Mouse (Mus musculus) left cerebral cortex, postnatal 4 days (tissue): Measurements from ENCODE around the gene Ring1. TPM values are rescaled to one million over a fixed set of nuclear protein-coding genes. Genes with fewer than 3 reads are reported as not detected.

ENCODE experiments used
- DNase-seq: peaks from one replicate; pipeline ENCODE4 v3.0.0-alpha.2; 2022
- intact Hi-C: fragments of 180-260 bp; cut with DNase I; formaldehyde crosslinking; loops from one replicate; pipeline ENCODE4 v1.15.1; 2025
- total RNA-seq, 2 experiments: library from RNA; stranded (reverse); gene quantifications; 2 replicates each; pipeline ENCODE4 v1.2.3; 2021

The Ring1 gene
- 10 to 100 TPM; 23.6 to 28.2 TPM for total RNA-seq

- intact Hi-C loops = loop anchor here (5.0 kb wide), 1 partner anchor 67 kb away; the partner anchor contains the start of genes Rps18 and Vps52
- DNase-seq = peak; percentile 92
Measured at GRCm38 (mm10) chr17:34024317-34024821, at the start of gene Ring1. Gene Ring1 (minus strand): TSS chr17:34024680.

DNA sequence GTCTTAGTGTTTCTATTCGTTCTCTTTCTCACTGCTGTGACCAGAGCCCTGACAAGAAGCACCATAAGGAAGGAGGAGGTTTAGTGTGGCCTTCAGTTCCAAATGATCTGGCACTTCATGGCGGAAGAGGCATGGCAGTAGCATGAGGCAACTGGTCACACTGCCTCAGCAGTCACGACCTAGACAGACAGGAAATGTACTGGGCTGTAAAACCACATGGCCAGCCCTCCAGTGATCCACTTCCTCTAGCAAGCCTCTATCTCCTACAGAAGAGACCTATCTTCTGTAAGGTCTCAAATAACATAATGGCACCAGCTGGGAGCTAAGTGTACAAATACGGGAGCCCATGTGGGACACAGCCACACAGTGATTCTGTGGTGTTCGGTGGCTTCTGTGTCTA lies 47.6 kb upstream of the Ring1 start:
- intact Hi-C loops = no loop called here
- no peak for DNase-seq

DNA sequence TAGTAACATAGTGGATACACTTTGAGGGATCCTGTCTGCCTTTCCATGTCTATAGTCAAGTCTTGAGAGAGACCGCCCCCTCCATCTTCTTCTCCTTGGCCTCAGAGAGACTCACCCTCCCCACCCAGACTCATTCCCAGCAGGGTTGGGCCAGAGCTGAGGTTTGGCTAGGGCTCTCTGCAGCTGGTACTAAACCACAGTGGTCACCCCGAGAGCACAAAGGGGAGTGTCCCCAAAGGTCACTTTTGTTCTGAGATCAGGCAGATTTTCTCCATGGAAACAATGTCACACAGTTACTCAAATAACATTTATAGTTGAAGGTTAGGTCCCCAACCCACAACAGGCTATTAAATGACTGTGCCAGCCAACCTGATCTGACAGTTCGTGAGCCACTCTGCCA lies 44.4 kb upstream of the Ring1 start:
- intact Hi-C loops = no loop called here

DNA sequence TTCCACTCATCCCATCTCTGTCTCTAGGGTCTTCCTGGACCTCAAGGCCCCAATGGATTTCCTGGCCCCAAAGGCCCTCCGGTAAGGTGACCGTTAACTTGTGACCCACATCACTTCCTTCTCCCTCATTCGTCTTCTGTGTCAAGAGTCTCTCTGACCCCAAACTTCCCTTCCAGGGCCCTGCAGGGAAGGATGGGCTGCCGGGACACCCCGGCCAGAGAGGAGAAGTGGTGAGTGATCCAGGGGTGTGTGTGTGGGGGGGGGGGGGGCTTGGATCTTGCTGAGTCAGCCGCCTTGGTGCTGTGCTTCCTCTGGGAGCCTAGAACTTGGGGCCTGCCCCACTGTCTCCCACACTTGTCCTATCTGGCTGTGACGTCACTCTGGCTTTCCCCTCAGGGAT lies 32.7 kb upstream of the Ring1 start:
- DNase-seq = no peak
- intact Hi-C loops = no loop called here

More for the DNA sequence above, 44.4 kb upstream of the Ring1 start:
- DNase-seq = no peak

- intact Hi-C loops = no loop called here
- DNase-seq = no peak
Measured at GRCm38 (mm10) chr17:34047404-34048050, 23.0 kb upstream of the Ring1 start.

DNA sequence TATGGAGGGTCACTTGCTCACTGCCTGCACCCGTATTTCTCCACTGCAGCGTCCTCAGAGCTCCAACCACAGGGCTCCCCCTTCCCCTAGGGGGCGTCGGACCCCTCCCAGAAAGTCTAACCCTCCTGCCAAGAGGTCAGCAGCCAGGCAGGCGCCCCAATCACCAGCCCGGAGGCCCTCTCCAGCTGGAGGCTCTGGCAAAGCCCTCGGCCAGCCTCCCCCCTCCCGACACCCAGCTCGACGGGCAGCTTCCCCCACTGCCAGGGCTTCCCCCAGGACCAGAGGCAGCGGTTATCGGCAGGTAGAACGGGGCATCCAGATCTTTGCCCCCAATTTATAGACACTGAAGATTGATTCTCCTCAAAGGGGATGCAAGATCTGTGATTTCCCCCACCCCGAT lies 21.5 kb upstream of the Ring1 start:
- intact Hi-C loops = no loop called here
- DNase-seq = no peak

- intact Hi-C loops = loop anchor here (5.0 kb wide), 1 partner anchor 77 kb away; the partner anchor contains the start of gene H2-DMa
Measured at GRCm38 (mm10) chr17:34039562-34040450, 15.3 kb upstream of the Ring1 start.

DNA sequence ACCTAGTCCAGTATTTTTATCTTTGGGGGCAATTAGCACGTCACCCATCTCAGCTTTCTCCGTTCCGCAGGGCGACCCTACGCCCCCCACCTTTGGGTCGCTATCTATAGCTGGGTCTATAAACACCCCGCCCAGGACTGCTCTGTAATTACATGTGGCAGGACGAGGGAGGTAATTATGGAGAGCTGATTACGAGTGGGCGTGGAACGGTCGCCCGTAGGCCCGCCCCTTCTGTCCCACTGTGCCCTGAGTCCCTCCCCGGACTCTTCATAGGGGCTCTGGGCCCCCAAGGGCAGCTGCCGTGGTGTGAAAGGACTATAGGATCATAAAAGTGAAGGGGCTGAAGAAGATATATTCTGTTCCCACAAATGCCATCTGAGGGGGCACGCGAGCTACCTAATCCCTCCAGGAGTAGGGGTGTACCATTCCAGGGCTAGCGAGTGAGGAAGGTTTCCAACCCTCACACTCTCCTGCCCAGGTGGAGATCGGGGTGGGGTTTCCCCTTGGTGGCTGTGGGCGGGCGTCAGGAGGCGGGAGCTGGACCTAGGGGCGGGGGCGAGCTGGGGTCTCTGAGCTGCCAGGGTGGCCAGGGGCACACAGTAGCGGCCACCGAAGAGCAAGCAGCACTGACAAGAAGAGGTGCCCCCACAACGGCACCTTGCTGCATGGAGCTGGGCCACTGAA lies 14.5 kb upstream of the Ring1 start, which contains the start of gene Col11a2:
Col11a2 (plus strand) TSS at position 560 of the 684 bp plus-strand sequence.
- intact Hi-C loops = loop anchor here (5.0 kb wide), 1 partner anchor 78 kb away; the partner anchor contains the start of gene H2-DMa
- no peak for DNase-seq

More at GRCm38 (mm10) chr17:34039562-34040450, 15.3 kb upstream of the Ring1 start:
- peak; percentile 59 for DNase-seq

GRCm38 (mm10) chr17:34038440-34038839 lies 14.0 kb upstream of the Ring1 start:
- DNase-seq = peak; percentile 63
- intact Hi-C loops = loop anchor here (5.0 kb wide), 1 partner anchor 79 kb away; the partner anchor contains the start of gene H2-DMa

DNA sequence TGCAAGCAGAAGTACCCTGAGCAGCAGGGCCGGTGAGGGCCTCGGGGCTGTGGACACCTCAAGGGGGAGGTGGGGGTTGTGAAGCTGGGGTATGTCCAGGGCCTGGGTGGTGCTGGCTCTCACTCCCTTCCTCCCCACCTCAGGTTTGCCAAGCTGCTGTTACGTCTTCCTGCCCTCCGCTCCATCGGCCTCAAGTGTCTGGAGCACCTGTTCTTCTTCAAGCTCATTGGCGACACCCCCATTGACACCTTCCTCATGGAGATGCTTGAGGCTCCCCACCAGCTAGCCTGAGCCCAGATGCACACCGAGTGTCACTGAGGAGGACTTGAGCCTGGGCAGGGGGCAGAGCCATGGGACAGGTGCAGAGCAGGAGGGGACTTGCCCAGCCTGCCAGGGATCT lies 12.8 kb upstream of the Ring1 start:
- intact Hi-C loops = loop anchor here (5.0 kb wide), 1 partner anchor 80 kb away; the partner anchor contains the start of gene H2-DMa
- DNase-seq = no peak

GRCm38 (mm10) chr17:34036647-34037046 lies 12.2 kb upstream of the Ring1 start:
- intact Hi-C loops = loop anchor here (5.0 kb wide), 1 partner anchor 81 kb away; the partner anchor contains the start of gene H2-DMa
- no peak for DNase-seq

- no peak for DNase-seq
Measured at GRCm38 (mm10) chr17:34035517-34035916, 11.0 kb upstream of the Ring1 start.

DNA sequence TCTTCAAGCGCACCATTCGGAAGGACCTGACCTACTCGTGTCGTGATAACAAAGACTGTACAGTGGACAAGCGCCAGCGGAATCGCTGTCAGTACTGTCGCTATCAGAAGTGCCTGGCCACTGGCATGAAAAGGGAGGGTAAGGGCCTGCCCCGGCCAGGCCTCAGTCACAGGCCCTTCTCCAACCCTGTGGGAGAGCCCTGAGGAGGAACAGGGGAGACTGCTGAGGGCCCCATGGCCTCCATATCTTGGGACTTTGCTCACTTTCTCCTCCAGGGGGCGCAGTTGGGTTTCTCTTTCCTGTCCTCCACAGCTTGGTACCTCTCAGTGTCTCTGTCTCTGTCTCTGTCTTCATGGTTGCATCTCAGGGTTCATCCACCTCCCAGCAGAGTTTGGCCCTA lies 9.6 kb upstream of the Ring1 start:
- peak; percentile 62 for DNase-seq
- intact Hi-C loops = loop anchor here (5.0 kb wide), 1 partner anchor 563 kb away; the partner anchor contains the start of gene Ager

More at GRCm38 (mm10) chr17:34035517-34035916, 11.0 kb upstream of the Ring1 start:
- intact Hi-C loops = loop anchor here (5.0 kb wide), 1 partner anchor 82 kb away; the partner anchor contains the start of gene H2-DMa

DNA sequence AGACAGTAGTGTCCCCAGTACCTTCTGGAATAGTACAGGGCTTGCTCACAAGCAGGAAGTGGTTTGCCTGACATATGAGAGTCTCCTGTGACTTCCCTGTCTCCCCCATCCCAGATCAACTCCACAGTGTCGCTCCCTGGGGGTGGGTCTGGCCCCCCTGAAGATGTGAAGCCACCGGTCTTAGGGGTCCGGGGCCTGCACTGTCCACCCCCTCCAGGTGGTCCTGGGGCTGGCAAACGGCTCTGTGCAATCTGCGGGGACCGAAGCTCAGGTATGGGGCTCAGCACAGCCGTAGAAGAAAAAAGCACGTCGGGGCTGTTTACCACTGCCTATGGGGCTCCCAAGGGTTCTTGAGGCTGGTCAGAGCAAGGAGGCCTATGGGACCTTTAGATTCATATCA lies 9.0 kb upstream of the Ring1 start:
- intact Hi-C loops = loop anchor here (5.0 kb wide), 1 partner anchor 564 kb away; the partner anchor contains the start of gene Ager
- DNase-seq = peak; percentile 38

DNA sequence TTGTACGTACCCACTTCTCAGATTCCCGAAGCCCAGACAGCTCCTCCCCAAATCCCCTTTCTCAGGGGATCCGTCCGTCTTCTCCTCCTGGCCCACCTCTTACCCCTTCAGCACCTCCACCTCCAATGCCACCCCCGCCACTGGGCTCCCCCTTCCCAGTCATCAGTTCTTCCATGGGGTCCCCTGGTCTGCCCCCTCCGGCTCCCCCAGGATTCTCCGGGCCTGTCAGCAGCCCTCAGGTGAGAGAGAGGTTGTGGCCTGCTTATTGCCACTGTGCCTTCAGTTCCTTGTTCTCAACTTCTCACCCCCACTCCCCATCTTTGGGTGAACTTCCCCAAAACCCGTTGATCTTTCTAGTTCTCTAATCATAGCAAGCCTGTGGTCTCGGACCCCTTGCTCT lies 8.3 kb upstream of the Ring1 start:
- intact Hi-C loops = loop anchor here (5.0 kb wide), 1 partner anchor 564 kb away; the partner anchor contains the start of gene Ager
- DNase-seq = peak; percentile 32

- intact Hi-C loops = loop anchor here (5.0 kb wide), 1 partner anchor 565 kb away; the partner anchor contains the start of gene Ager
- DNase-seq = no peak
Measured at GRCm38 (mm10) chr17:34032174-34032632, 7.7 kb upstream of the Ring1 start.

DNA sequence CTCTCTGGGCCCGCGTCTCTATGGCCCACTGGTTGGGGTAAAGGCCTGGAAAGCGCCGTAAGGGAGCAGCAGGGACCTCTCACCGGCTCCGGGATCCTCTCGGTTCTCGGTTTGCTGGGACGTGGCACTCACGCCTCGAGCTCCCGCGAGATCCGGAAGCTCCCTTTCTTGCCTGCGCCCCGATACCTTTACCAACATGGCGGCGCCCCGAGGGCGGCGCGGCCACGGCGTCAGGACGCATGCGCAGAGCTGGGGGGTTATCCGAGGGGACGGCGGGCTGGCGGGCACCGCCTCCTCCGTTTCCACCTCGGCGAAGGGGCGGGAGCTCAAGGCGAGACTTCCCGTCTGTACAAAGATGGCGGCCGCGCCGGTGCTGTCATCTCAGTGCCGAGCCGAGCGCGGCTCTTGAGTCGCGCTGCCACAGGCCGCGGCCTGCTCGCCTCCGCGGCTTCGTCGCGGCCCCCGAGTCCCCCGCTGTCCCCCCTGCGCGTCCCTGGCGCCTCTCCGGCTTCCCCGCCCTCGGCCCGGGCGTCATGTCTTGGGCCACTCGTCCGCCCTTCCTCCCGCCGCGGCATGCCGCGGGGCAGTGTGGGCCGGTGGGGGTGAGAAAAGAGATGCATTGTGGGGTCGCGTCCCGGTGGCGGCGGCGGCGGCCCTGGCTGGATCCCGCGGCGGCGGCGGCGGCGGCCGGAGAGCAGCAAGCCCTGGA lies 7.1 kb upstream of the Ring1 start, which contains the start of the genes Slc39a7 and Rxrb:
Slc39a7 (minus strand) TSS at position 218 of the 709 bp plus-strand sequence.
Rxrb (plus strand) TSS at position 348 of the 709 bp plus-strand sequence.
- intact Hi-C loops = loop anchor here (5.0 kb wide), 1 partner anchor 566 kb away; the partner anchor contains the start of gene Ager
- peak; percentile 99 for DNase-seq

DNA sequence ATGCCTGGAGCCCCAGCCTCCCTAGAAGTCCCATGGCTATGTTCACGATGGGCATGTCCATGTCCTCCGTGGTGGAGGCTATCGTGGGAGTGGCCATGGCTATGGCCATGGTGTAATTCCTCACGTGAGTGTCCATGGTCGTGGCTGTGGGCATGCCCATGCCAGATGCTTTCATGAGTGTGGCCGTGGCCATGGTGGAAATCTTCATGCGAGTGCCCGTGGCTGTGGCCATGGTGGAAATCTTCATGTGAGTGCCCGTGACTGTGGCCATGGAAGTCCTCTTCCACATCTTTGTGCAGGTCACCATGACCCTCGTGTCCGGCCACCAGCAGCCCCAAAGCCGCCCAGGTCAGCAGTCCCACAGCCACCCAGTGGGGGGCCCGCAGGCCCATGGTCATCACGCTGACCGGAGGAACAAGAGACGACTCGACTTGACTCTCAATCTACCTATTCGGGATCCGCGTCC lies 6.4 kb upstream of the Ring1 start:
- intact Hi-C loops = loop anchor here (5.0 kb wide), 1 partner anchor 566 kb away; the partner anchor contains the start of gene Ager

More for the DNA sequence above, 6.4 kb upstream of the Ring1 start:
- DNase-seq = no peak
